Mouse (Mus musculus) erythroblast, embryonic 14.5 days (primary cell): ENCODE data around the gene Bcl2.

Experiments used
- GATA1 ChIP-seq: IDR thresholded peaks from 2 replicates; pipeline ENCODE4 v1.6.1; 2012; ENCODE audit warnings: low read length, inconsistent platforms, mixed read lengths
- TAL1 ChIP-seq: IDR thresholded peaks from 3 replicates; pipeline ENCODE4 v1.6.1; 2012; ENCODE audit warnings: low read length, inconsistent platforms, mixed read lengths

DNA sequence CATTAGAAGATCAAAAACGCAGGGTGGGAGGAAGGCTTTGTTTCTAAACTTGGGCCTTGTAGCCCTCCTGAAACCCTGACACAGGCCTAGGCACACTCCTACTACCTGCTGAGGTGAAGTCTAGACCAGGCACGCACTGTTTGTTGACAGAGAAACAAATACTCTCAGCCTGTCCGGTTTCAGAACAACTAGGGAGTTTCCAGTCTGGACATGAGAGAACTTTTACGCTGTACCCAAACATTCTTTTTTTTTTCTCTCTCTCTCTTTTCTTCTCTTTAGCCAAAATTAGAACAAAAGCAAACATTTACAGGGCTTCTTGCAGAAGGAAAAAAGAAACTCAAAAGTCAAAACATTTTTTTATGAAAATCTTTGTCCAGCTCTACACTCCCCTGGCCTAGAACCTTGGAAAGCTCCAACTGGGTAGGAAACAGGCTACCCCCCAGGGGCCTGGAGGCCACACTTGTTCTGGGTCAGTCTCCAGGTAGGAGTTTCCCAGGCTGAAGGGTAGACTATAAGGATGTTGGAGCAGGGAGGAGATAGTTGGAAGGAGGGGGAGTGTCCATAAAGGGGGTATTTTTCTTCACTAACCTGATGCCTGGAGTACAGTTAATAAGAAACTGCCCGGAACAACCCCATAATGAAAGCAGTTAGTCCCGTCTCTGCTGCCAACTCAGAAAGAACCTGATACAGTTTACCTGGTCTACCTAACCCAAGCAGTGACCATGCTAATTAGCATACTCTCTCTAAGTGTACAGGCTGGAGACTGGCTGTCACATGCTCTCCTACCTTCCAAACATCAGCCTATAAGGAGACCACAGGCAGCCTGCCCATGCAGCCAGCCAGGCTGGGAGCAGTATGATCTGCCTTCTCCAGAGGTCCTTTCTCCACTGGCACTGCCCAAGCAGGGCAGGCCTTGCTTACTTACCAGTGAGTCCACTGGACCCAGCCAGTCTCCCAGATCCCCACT lies 147.7 kb downstream of the Bcl2 start:
- TF ChIP-seq TAL1: no peak
- no peak for TF ChIP-seq GATA1
